Mouse (Mus musculus) lung, adult 2 months (tissue): Measurements from ENCODE around the gene Atg9a.

Experiments used
- CTCF ChIP-seq: fragments of 200-500 bp; IDR thresholded peaks from 2 replicates; pipeline ENCODE4 v1.5.1; 2011; ENCODE audit warnings: mild to moderate bottlenecking, low read length, control low read depth; ENCODE audit not compliant: insufficient read depth
- POLR2A ChIP-seq: fragments of 200-500 bp; IDR thresholded peaks from 2 replicates; pipeline ENCODE4 v1.6.1; 2011; ENCODE audit warnings: low read depth, mild to moderate bottlenecking, control low read depth, low read length, borderline replicate concordance; ENCODE audit errors: extremely low read depth

DNA sequence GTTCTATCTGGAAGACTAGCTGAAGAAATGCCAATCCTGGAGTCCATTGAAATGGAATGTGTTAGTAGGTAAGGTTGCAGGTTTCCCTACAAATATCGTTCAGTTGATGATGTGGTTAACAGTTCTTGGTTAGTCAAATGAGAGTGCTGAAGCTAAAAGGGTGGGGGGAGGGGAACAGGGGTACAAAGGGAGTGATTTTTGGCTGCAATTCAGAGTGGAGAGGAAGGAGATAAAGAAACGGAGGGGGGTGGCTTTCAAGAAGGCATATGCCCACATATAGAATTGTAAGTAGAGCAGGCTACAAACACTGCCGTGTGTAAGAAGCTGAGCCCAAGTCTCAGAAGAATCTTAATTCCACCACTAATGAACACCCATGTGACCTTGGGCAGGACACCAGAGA lies 33.5 kb upstream of the Atg9a start:
- no peak for TF ChIP-seq POLR2A
- no peak for TF ChIP-seq CTCF
